Mouse (Mus musculus) liver, adult 2 months (tissue): Measurements from ENCODE around the gene Olfr545.

Experiments
- CTCF ChIP-seq: fragments of 200-500 bp; IDR thresholded peaks from 2 replicates; pipeline ENCODE4 v1.5.1; 2011; ENCODE audit warnings: low read depth, low read length, control low read depth
- POLR2A ChIP-seq: fragments of 200-500 bp; IDR thresholded peaks from 2 replicates; pipeline ENCODE4 v1.6.1; 2011; ENCODE audit warnings: low read length, control low read depth; ENCODE audit not compliant: insufficient read depth; ENCODE audit errors: extremely low read depth

GRCm38 (mm10) chr7:102529052-102529451, 29.7 kb upstream of the Olfr545 start:
- TF ChIP-seq POLR2A, result no peak
- no peak for TF ChIP-seq CTCF
